Comparison of ENCODE assay signal across 33 mouse cellular contexts in genomic region chr6:52312558-52312915, GRCm38 (mm10). TPM values are rescaled to one million over a fixed set of nuclear protein-coding genes. Genes with fewer than 3 reads are reported as not detected.
A peak's percentile ranks its signal among the peaks of the same experiment; 100 is the strongest.
DNase-seq lines count a peak whose midpoint lies in the region; ATAC-seq and TF ChIP-seq lines count a peak whose summit lies in the region.
"Had no signal": no experiment of that assay in that cellular context is flagged by ENCODE, and none has a peak within 500 bp of the region (broad histone marks: within the 10 kb centered on the region; RNA-seq: fewer than 3 reads in every experiment).

No protein-coding gene starts in this region.

- no peak overlapping the region for H3K9ac ChIP-seq in midbrain, embryonic 11.5 days (ENCODE audit: low read length)
- H3K9ac ChIP-seq in midbrain, postnatal 0 days (replicated peaks; ENCODE audit: low read length, poor library complexity, severe bottlenecking), result no peak overlapping the region
- no peak overlapping the region for H3K9ac ChIP-seq in hindbrain, embryonic 12.5 days
- peak overlapping the region; percentile 42 for H3K9ac ChIP-seq in limb, embryonic 12.5 days (replicated peaks)
- H3K9ac ChIP-seq: embryonic facial prominence, embryonic 13.5 days; forebrain, embryonic 12.5 days; kidney, embryonic 15.5 days; liver, embryonic 15.5 days; lung, embryonic 15.5 days; neural tube, embryonic 12.5 days had no signal

- H3K4me1 ChIP-seq in midbrain, embryonic 11.5 days (ENCODE audit: control insufficient read depth, insufficient read depth, low read length), result peaks cover 6% of the 10 kb centered on the region
- no peaks in the 10 kb centered on the region for H3K4me1 ChIP-seq in midbrain, postnatal 0 days (ENCODE audit: insufficient read depth, low read length)
- H3K4me1 ChIP-seq in hindbrain, embryonic 12.5 days, result peaks cover 8% of the 10 kb centered on the region
- peaks cover 62% of the 10 kb centered on the region for H3K4me1 ChIP-seq in limb, embryonic 12.5 days (replicated peaks)

- TF ChIP-seq CTCF in midbrain, postnatal 0 days (IDR thresholded peaks at IDR 0.05), result no peak

- H3K36me3 ChIP-seq in midbrain, embryonic 11.5 days (ENCODE audit: control insufficient read depth, insufficient read depth, low read length), result no peaks in the 10 kb centered on the region
- no peaks in the 10 kb centered on the region for H3K36me3 ChIP-seq in midbrain, postnatal 0 days (ENCODE audit: insufficient read depth, low read length)
- H3K36me3 ChIP-seq in hindbrain, embryonic 12.5 days, result no peaks in the 10 kb centered on the region
- H3K36me3 ChIP-seq in limb, embryonic 12.5 days, result no peaks in the 10 kb centered on the region
- H3K36me3 ChIP-seq: embryonic facial prominence, embryonic 13.5 days; forebrain, embryonic 12.5 days; heart, embryonic 10.5 days; kidney, embryonic 15.5 days; liver, embryonic 15.5 days; lung, embryonic 15.5 days; neural tube, embryonic 12.5 days had no signal

- peak; percentile 24 for DNase-seq in embryo, embryonic 9.5 days (ENCODE audit: extremely low spot score)
- DNase-seq in embryo, embryonic 10 days (ENCODE audit: low spot score), result no peak
- DNase-seq in midbrain, embryonic 11.5 days (ENCODE audit: low spot score, missing footprints), result peak; percentile 94
- no peak for DNase-seq in midbrain, postnatal 0 days (ENCODE audit: low spot score)
- no peak for DNase-seq in adrenal gland, postnatal 25 days
- no peak for DNase-seq in testis, postnatal 14 days (ENCODE audit: low spot score)
- DNase-seq: cerebellum, adult 2 months; gastrocnemius, adult 2 months; kidney, adult 11 months; layer of hippocampus, postnatal 36 days; liver; lung, postnatal 36 days; thymus, adult 2 months; thymus, postnatal 4 days had no signal

- ATAC-seq in midbrain, embryonic 11.5 days (ENCODE audit: low FRiP score), result no peak
- no peak for ATAC-seq in midbrain, postnatal 0 days (ENCODE audit: low FRiP score)
- ATAC-seq in hindbrain, embryonic 12.5 days (ENCODE audit: low FRiP score), result no peak
- ATAC-seq in limb, embryonic 12.5 days (ENCODE audit: insufficient number of reproducible peaks, insufficient read depth, low FRiP score, low TSS enrichment, low read depth), result no peak

- peaks cover 98% of the 10 kb centered on the region for H3K27me3 ChIP-seq in midbrain, embryonic 11.5 days (ENCODE audit: control insufficient read depth, insufficient read depth, low read length)
- H3K27me3 ChIP-seq in midbrain, postnatal 0 days (ENCODE audit: insufficient read depth, low read length), result peaks cover 87% of the 10 kb centered on the region
- peaks cover 95% of the 10 kb centered on the region for H3K27me3 ChIP-seq in hindbrain, embryonic 12.5 days
- peaks cover 91% of the 10 kb centered on the region for H3K27me3 ChIP-seq in limb, embryonic 12.5 days

- no peak overlapping the region for H3K4me2 ChIP-seq in midbrain, embryonic 11.5 days
- no peak overlapping the region for H3K4me2 ChIP-seq in midbrain, postnatal 0 days (ENCODE audit: low read depth, low read length, poor library complexity, severe bottlenecking)
- peak overlapping the region; percentile 24 for H3K4me2 ChIP-seq in hindbrain, embryonic 12.5 days (replicated peaks)
- peak overlapping the region; percentile 80 for H3K4me2 ChIP-seq in limb, embryonic 12.5 days
- H3K4me2 ChIP-seq: forebrain, embryonic 12.5 days; liver, embryonic 15.5 days; lung, embryonic 15.5 days had no signal

- H3K27ac ChIP-seq in midbrain, embryonic 11.5 days (ENCODE audit: low read depth, low read length), result no peak overlapping the region
- H3K27ac ChIP-seq in midbrain, postnatal 0 days (ENCODE audit: low read depth, low read length), result no peak overlapping the region
- H3K27ac ChIP-seq in hindbrain, embryonic 12.5 days, result peak overlapping the region; percentile 30; the same call in 1 of the 2 replicates
- peak overlapping the region; percentile 66 for H3K27ac ChIP-seq in limb, embryonic 12.5 days
- H3K27ac ChIP-seq: embryonic facial prominence, embryonic 13.5 days; forebrain, embryonic 12.5 days; gastrocnemius, adult 2 months; heart, embryonic 10.5 days; kidney, embryonic 15.5 days; liver, embryonic 15.5 days; lung, embryonic 15.5 days; neural tube, embryonic 12.5 days had no signal

- WGBS in midbrain, embryonic 11.5 days, result 2% methylated on average over 8 of the region's 8 CpGs
- WGBS in midbrain, postnatal 0 days, result 1% methylated on average over 8 of the region's 8 CpGs
- WGBS in hindbrain, embryonic 12.5 days, result 3% methylated on average over 8 of the region's 8 CpGs
- WGBS in limb, embryonic 12.5 days, result 6% methylated on average over 8 of the region's 8 CpGs

- H3K9me3 ChIP-seq in midbrain, embryonic 11.5 days (ENCODE audit: control insufficient read depth, low read length), result no peaks in the 10 kb centered on the region
- no peaks in the 10 kb centered on the region for H3K9me3 ChIP-seq in midbrain, postnatal 0 days (ENCODE audit: low read length)
- H3K9me3 ChIP-seq in hindbrain, embryonic 12.5 days (replicated peaks), result no peaks in the 10 kb centered on the region
- no peaks in the 10 kb centered on the region for H3K9me3 ChIP-seq in limb, embryonic 12.5 days
- H3K9me3 ChIP-seq: embryonic facial prominence, embryonic 13.5 days; forebrain, embryonic 12.5 days; heart, embryonic 10.5 days; kidney, embryonic 15.5 days; liver, embryonic 15.5 days; lung, embryonic 15.5 days; megakaryocyte, embryonic 14.5 days; neural tube, embryonic 12.5 days had no signal

- H3K4me3 ChIP-seq in midbrain, embryonic 11.5 days (ENCODE audit: low read depth, low read length), result no peak overlapping the region
- H3K4me3 ChIP-seq in midbrain, postnatal 0 days (ENCODE audit: low read depth, low read length), result no peak overlapping the region
- peak overlapping the region; percentile 9 for H3K4me3 ChIP-seq in hindbrain, embryonic 12.5 days
- H3K4me3 ChIP-seq in limb, embryonic 12.5 days (replicated peaks), result peak overlapping the region; percentile 21
- H3K4me3 ChIP-seq: erythroblast, embryonic 14.5 days; forebrain, embryonic 12.5 days; gastrocnemius, adult 2 months; kidney, embryonic 15.5 days; liver, embryonic 15.5 days; megakaryocyte, embryonic 14.5 days had no signal

RNA-seq across cellular contexts. Expression of gene Evx1, which starts 0.8 kb away (rescaled TPM):
- polyA plus RNA-seq in midbrain, embryonic 11.5 days (2014; fragmentation: Nextera tagmentation; extraction: Ambion mirVana), result 0.23 and 0.30 TPM in 2 replicates
- total RNA-seq in midbrain, postnatal 0 days (2014; rRNA removed), result 1.0 and 2.2 TPM in 2 replicates
- 0.85 and 1.0 TPM in 2 replicates for polyA plus RNA-seq in midbrain, postnatal 0 days (2015; fragmentation: Nextera tagmentation; extraction: Ambion mirVana)
- polyA plus RNA-seq in hindbrain, embryonic 12.5 days (2016; fragmentation: Nextera tagmentation; extraction: Ambion mirVana), result 11.5 and 12.6 TPM in 2 replicates
- polyA plus RNA-seq in limb, embryonic 12.5 days (2016; fragmentation: Nextera tagmentation; extraction: Ambion mirVana), result 4.8 and 5.2 TPM in 2 replicates
- not detected in 2 replicates for total RNA-seq in adrenal gland, postnatal 25 days (2021)
- total RNA-seq: adrenal gland, adult 18-20 months; gastrocnemius, adult 2 months; hematopoietic stem cell, adult 5-6 weeks; layer of hippocampus, adult 8-10 months; layer of hippocampus, postnatal 36 days; left cerebral cortex, postnatal 10 days had no signal
- polyA plus RNA-seq: embryonic facial prominence, embryonic 13.5 days; erythroblast, embryonic 14.5 days; forebrain, embryonic 12.5 days; frontal cortex, adult 2 months; heart, embryonic 16.5 days; liver, embryonic 15.5 days; small intestine, adult 2 months; stomach, embryonic 16.5 days; thymus, adult 2 months had no signal

RNA-seq across cellular contexts. Expression of gene Hoxa13, which starts 51.9 kb away (rescaled TPM):
- polyA plus RNA-seq in midbrain, embryonic 11.5 days (2014; fragmentation: Nextera tagmentation; extraction: Ambion mirVana), result not detected in 2 replicates
- total RNA-seq in midbrain, postnatal 0 days (2014; rRNA removed), result not detected in 2 replicates
- polyA plus RNA-seq in midbrain, postnatal 0 days (2015; fragmentation: Nextera tagmentation; extraction: Ambion mirVana), result not detected in 2 replicates
- polyA plus RNA-seq in hindbrain, embryonic 12.5 days (2016; fragmentation: Nextera tagmentation; extraction: Ambion mirVana), result not detected in 2 replicates
- polyA plus RNA-seq in limb, embryonic 12.5 days (2016; fragmentation: Nextera tagmentation; extraction: Ambion mirVana), result 33.1 and 34.1 TPM in 2 replicates
- total RNA-seq in adrenal gland, postnatal 25 days (2021), result not detected in 2 replicates
- total RNA-seq: adrenal gland, adult 18-20 months; hematopoietic stem cell, adult 5-6 weeks; layer of hippocampus, adult 8-10 months; layer of hippocampus, postnatal 36 days; left cerebral cortex, postnatal 10 days had no signal
- polyA plus RNA-seq: cerebellum, adult 2 months; embryonic facial prominence, embryonic 13.5 days; erythroblast, embryonic 14.5 days; forebrain, embryonic 12.5 days; frontal cortex, adult 2 months; heart, embryonic 10.5 days; heart, embryonic 16.5 days; liver, embryonic 15.5 days; lung, embryonic 15.5 days; small intestine, adult 2 months; stomach, embryonic 16.5 days; thymus, adult 2 months had no signal

Comparison
In these comparisons a context has a peak if more than half of its experiments do, and no peak if none do; other contexts are left out.
1. DNase-seq: peak in embryo, embryonic 9.5 days (single experiment) and midbrain, embryonic 11.5 days (single experiment); none in embryo, embryonic 10 days (single experiment), midbrain, postnatal 0 days (single experiment), adrenal gland, postnatal 25 days (single experiment) and testis, postnatal 14 days (single experiment).
2. H3K27ac ChIP-seq: peak in hindbrain, embryonic 12.5 days (single experiment) and limb, embryonic 12.5 days (single experiment); none in midbrain, embryonic 11.5 days (single experiment) and midbrain, postnatal 0 days (single experiment).
3. H3K4me2 ChIP-seq: peak in hindbrain, embryonic 12.5 days (single experiment) and limb, embryonic 12.5 days (single experiment); none in midbrain, embryonic 11.5 days (single experiment) and midbrain, postnatal 0 days (single experiment).
4. H3K4me3 ChIP-seq: peak in hindbrain, embryonic 12.5 days (single experiment) and limb, embryonic 12.5 days (single experiment); none in midbrain, embryonic 11.5 days (single experiment) and midbrain, postnatal 0 days (single experiment).
5. RNA of gene Hoxa13, which starts 51.9 kb away (polyA plus RNA-seq): 33.1 to 34.1 TPM in limb, embryonic 12.5 days; not detected in midbrain, embryonic 11.5 days, not detected in midbrain, postnatal 0 days and not detected in hindbrain, embryonic 12.5 days; every median in the first group is over 10 times any median in the second.